Mouse (Mus musculus): ENCODE data around the gene Fos.

Gene Fos

DNA sequence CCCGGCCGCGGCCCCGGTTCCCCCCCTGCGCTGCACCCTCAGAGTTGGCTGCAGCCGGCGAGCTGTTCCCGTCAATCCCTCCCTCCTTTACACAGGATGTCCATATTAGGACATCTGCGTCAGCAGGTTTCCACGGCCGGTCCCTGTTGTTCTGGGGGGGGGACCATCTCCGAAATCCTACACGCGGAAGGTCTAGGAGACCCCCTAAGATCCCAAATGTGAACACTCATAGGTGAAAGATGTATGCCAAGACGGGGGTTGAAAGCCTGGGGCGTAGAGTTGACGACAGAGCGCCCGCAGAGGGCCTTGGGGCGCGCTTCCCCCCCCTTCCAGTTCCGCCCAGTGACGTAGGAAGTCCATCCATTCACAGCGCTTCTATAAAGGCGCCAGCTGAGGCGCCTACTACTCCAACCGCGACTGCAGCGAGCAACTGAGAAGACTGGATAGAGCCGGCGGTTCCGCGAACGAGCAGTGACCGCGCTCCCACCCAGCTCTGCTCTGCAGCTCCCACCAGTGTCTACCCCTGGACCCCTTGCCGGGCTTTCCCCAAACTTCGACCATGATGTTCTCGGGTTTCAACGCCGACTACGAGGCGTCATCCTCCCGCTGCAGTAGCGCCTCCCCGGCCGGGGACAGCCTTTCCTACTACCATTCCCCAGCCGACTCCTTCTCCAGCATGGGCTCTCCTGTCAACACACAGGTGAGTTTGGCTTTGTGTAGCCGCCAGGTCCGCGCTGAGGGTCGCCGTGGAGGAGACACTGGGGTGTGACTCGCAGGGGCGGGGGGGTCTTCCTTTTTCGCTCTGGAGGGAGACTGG lies at the start of gene Fos:
Gene Fos (plus strand): TSS at position 410 of the 817 bp plus-strand sequence.
- peak; percentile 74 for DNase-seq (ENCODE audit: low spot score)

DNA sequence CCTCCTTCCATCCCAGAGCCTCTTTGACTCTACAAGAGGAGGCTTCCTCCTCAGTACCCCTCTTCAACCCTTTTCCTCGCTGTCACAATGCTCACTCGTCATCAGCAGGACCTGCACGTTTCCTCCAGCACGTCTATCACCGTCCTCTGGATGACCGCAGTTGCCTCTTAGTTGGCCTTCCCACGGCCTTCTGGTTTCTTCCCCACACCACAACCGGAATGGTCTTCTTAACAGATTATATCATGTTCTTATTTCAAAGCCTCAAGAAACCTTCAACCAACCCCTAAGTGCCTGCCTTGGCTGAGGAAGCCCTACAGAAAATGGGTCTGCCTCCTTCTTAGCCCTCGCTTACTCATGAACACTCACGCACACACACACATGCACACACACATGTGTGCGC lies 48.0 kb upstream of the Fos start:
- DNase-seq (ENCODE audit: low spot score): no peak

DNA sequence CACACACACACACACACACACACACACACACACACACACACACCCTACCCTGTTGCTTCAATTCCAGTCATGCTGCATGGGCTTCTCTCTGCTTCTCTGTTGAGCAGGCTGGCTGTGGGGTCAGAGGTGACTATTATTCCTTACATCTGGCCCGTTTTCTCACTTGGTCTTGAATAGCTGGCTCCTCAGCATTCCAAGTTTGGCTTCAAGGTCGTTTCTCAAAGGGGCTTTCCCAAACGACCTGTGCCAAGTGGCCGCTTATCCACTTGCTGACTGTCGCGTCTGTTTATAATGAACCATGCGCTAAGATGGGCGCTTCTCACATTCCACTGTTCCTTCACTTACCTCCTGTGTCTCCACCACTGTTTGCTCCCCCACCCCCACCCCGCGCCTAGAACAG lies 47.6 kb upstream of the Fos start:
- no peak for DNase-seq (ENCODE audit: low spot score)

DNA sequence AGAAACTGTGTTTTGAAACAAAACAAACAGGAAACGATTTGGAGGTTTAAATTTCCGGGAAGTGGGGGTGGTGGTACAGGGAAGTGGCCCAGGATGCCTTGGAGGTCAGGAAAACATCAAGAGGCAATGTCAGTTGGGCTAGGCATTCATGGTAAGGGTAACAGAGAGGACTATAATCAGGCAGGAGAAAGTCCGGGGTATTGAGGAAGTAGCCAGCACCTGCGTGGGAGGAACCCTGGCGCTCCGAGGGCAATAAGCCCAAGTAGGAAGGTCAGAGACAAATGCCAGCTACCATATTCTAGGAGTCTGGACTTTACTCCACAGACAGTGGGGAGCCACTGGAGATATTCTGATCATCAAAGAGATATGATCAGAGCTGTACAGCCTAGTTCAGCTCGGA lies 45.9 kb upstream of the Fos start:
- DNase-seq (ENCODE audit: low spot score): no peak

- DNase-seq (ENCODE audit: low spot score): no peak
Measured at GRCm38 (mm10) chr12:85429999-85430398, 43.7 kb upstream of the Fos start.

GRCm38 (mm10) chr12:85430434-85430833 lies 43.3 kb upstream of the Fos start:
- DNase-seq (ENCODE audit: low spot score): no peak

DNA sequence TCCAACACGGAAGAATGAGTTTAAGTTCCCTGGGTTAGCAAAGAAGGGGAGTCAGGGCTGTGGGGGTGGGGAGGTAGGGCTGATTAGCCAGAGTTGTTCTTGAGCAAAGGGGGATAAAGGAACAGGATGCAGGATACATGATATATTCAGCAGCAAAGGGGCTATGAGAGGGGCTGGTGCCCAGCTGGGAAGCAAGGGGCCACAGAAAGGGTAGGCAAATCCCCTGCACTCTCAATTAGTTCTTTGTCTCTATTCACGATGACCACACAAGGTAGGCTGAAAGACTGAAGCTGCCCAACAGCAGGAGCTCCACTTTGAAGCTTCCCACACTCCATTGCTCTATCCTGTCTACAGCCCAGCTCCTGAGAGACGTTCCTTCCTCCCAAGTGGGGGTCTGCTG lies 39.8 kb upstream of the Fos start:
- DNase-seq (ENCODE audit: low spot score): no peak

DNA sequence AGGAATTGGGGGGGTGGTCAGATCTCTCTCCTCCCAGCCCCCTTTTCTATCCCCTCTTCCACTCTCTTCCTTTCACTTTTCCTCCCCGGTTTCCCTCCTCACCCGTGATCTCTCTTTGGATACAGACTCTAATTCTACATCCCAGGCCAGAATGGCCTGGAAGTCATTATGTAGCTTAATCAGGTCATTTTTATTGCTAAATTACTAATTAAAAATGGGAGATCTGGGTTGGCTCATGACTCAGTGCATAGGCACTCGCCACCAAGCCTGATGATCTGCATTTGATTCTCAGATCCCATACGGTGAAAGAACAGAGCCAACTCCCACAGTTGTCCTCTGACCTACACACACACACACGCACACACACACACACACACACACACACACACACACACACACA lies 39.2 kb upstream of the Fos start:
- DNase-seq (ENCODE audit: low spot score): no peak

DNA sequence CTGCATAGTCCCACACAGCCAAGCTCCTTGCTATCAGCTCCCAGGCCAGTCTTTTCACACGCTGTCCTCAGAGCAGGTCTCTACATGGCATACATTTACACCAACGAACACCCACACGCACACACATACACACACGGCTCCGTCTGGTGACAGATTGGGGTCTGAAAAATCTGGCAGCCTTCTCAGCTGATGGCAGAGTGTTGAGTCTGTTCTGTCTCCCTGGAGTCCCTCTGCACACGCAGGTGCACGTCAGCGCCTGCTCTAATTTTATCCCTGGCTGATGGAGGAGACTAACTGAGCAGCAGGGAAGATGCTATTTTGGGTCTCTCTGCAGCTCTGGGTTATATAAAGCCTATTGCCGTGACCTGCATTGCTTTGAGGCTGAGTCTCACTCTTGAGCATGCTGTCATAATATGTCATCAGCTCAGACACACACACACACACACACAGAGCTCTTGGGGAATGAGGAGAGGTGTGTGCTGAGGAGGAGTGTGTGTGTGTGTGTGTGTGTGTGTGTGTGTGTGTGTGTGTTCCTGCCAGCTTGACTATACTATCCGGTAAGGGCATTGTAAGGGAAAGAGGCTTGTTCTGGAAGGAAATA lies 37.6 kb upstream of the Fos start:
- DNase-seq (ENCODE audit: low spot score): no peak

DNA sequence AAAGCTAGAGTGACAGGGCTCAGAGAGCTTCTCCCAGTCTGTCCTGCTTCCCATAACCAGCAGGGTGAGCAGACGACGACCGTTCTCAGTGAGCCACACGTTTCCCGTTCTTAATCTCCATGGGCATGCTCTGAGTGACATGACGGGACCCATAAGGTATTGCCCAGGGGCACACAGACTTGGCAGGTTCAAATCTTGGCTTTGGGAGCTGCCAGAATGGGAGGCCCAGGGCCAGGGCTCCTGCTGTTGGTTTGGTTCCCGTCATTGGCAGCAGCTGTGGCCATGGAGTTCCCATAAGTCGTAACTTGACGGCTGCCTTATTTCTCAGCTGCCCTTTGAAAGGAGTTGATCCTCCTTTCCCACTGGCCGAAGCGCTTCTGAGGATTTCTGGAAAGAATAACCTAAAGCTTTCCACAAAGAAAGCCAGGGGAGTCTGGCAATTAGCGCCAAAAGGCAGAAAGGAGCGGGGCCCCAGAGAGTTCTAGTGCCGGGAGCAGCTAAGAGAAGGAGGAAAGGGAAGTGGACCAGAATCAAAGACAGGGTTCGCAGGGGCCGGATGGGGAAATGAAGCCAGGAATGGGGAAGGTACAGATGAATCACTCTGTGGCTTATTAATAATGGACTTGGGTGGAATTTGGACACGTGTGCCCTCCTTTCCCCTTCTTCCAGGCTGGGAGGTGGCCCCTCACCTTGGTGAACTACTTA lies 36.4 kb upstream of the Fos start:
- DNase-seq (ENCODE audit: low spot score): no peak

DNA sequence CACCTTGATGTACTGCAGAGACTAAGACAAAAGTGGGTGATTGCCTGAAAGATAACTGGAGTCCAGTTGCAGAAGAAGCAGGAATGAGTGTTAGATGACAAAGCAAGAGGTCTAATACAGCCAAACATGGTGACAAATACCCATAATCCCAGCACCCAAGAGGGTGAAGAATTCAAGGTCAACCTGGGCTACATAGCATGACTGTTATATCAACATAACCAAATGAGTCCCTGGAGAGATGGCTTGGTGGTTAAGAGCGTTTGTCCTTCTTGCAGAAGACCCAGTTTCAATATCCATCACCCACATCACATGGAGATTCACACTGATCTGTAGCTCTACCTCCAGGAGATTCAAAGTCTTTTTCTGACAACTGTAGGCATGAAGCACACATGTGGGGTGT lies 30.2 kb upstream of the Fos start:
- DNase-seq (ENCODE audit: low spot score): no peak

GRCm38 (mm10) chr12:85444646-85445045 lies 29.0 kb upstream of the Fos start:
- no peak for DNase-seq (ENCODE audit: low spot score)

GRCm38 (mm10) chr12:85447009-85447408 lies 26.7 kb upstream of the Fos start:
- DNase-seq (ENCODE audit: low spot score): no peak

- DNase-seq (ENCODE audit: low spot score): no peak
Measured at GRCm38 (mm10) chr12:85447490-85447889, 26.2 kb upstream of the Fos start.

- DNase-seq (ENCODE audit: low spot score): no peak
Measured at GRCm38 (mm10) chr12:85449478-85449877, 24.2 kb upstream of the Fos start.

- no peak for DNase-seq (ENCODE audit: low spot score)
Measured at GRCm38 (mm10) chr12:85451693-85452491, 21.8 kb upstream of the Fos start.

DNA sequence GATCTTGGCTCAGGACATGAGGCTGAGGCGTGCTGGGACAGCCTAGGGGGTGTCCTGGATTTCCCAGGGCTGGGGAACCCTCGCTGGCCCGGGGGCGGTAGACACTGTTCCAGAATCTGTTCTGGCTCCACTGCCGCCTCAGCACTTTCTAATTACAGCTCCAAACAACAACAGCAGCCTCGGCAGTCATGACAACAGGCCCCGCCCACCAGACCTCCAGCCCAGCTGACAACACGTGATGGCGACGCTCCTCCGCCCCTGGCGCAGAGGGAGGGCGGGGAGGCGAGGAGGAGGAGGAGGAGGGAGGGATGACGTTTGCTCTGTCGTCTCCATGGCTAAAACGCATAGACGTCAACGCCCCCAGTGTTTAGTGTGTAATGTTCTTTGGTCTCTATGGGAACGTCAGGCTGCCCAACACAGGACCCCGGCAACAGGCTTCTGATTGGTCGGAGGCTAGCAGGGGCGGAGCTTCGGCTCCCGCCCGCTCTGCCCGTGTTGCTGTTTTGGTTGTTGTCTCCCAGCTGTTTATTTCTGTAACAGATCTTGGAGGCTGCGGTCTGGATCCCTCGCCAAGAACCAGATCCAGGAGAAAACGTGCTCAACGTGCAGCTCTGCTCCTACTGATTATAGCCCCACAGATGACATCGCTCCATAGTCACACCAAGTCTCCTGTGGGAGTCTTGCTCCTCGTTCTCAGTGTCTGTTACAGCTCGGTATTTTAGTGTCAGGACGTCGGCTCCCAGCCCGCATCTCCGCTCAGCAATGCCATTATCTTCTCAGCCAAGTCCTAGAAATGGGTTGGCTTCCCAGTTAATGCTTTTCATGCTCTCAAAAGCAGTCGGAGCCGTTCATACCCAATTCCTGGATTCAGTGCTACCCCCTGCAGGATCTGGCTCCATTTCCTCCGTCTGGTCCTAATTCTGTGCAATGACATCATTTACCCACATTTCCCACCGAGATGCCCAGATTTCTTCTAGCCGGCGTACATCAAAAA lies 18.3 kb upstream of the Fos start:
- peak; percentile 93 for DNase-seq (ENCODE audit: low spot score)

GRCm38 (mm10) chr12:85456276-85456675 lies 17.4 kb upstream of the Fos start:
- DNase-seq (ENCODE audit: low spot score): no peak

DNA sequence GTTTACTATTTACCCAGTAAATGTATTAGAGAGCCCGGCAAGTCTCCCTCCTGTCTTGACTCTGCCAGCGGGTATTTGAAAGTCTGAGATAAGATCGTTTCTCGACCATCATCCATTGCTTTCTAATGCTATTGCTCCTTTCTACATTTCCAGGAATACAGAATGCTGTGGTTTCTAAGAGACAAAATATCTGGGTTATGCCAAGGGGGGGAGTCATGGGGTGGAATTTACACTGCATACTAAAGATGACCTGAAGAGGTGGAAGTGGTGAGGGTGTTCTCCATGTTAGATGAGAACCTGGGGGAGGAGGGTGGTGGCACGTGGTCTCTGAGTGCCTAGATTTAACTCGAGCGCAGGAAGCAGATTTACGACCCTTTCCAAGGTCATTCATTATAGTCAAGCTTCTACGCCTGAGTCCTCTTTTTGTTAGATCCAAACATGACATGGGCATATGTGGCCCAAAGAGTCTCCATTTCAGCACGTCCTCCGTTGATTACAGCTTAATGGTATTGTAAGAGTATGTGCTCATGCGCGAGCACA lies 16.7 kb upstream of the Fos start:
- DNase-seq (ENCODE audit: low spot score): no peak

DNA sequence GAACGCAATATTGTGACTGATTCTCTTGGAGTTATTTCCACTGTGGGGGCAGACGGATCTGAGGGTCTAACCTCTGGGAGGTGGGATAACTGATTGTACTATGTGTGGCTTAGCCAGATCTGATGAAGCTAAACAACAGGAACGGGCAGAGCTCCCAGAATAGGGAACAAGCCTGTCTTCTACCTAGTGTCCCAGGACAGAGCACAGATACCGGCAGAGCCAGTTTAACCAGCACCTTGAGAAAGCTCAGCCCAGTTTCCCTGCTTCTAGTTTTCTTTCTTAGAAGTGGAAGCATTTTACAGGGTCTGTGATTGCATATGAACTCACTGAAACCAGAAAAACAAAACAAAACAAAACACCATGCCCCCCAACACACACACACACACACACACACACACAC lies 13.9 kb upstream of the Fos start:
- DNase-seq (ENCODE audit: low spot score): no peak

All from ovary, postnatal 14 days (tissue).